Mouse (Mus musculus): ENCODE results near the gene Npnt. TPM values are rescaled to one million over a fixed set of nuclear protein-coding genes. Genes with fewer than 3 reads are reported as not detected.
A peak's percentile ranks its signal among the peaks of the same experiment; 100 is the strongest.

Npnt gene
- polyA plus RNA-seq, 1 experiment from 2014 or later, result 7.0 TPM

DNA sequence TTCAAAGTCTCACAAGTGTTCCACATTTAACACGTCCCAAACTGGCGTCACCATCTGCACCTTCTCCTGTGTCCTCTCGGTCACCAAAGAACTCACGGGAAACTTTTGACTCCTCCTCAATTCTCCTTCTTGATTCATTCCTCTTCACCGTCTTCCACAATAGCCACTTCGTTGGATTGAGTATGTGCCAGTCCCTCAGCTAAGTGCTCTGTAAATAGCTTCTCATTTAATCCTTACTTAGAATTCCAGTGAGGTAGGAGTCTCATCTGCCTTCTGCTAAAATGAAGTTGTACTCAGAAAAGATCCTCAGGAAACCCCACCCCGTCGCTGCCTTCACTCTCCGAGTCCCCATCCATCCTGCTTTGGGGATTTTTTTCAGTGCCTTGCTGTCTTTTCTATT is 21.9 kb downstream of the Npnt start:
- Histone ChIP-seq H3K9ac (no peak overlapping the region), H3K4me2 (no peak overlapping the region), H3K27ac (replicated peaks) (no peak overlapping the region), H3K4me3 (no peak overlapping the region), H3K27me3 (no peaks in the 10 kb centered on the region), H3K36me3 (no peaks in the 10 kb centered on the region), H3K4me1 (replicated peaks) (no peaks in the 10 kb centered on the region), H3K9me3 (no peaks in the 10 kb centered on the region)
- 89% methylated on average over 9 of the region's 9 CpGs for whole genome bisulfite sequencing
- no peak for ATAC-seq (ENCODE audit: low read depth)

DNA sequence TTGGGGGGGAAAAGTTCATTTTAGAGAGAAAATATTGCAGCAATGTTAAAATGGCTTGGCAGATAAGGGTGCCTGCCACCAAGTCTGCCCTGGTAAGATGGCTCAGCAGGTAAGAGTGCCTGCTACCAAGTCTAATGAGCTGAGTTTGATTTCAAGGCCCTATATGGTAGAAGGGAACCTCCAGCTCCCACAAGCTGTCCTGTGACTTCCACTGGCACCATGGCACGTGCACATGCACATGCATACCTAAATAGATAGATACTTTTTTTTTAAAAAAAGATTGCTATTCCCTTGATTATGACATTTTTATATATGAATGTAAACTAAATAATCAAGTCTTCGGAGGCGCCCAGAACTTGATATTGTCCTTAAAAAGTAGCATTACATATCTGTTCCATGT is 30.3 kb downstream of the Npnt start:
- no peaks in the 10 kb centered on the region for H3K4me1 ChIP-seq (replicated peaks)
- no peak overlapping the region for H3K4me3 ChIP-seq
- no peak overlapping the region for H3K27ac ChIP-seq (replicated peaks)
- H3K9me3 ChIP-seq, result no peaks in the 10 kb centered on the region
- no peaks in the 10 kb centered on the region for H3K27me3 ChIP-seq
- H3K36me3 ChIP-seq, result no peaks in the 10 kb centered on the region
- 95% methylated on average over 3 of the region's 3 CpGs for WGBS
- H3K4me2 ChIP-seq, result no peak overlapping the region
- no peak for ATAC-seq (ENCODE audit: low read depth)
- H3K9ac ChIP-seq, result no peak overlapping the region

DNA sequence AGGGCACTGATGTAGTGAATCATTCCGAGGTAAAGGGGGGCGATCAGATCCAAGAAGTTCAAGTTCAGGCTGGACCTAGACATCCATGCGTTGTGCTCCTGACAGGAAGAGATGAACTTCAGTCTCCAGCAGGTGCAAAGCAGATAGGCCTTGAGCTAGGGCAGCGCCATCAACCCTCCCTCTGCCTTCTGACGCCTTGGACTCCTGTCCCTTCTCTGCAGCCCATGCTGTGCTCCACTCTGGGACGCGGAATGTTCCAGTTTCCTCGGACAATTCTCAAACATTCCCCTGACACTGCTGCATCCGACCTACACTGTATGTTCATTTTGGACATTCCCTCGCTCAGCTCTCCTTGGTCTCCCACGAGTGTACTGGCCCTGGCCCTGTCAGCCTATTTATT is 30.9 kb downstream of the Npnt start:
- no peak overlapping the region for H3K4me2 ChIP-seq
- H3K9me3 ChIP-seq, result no peaks in the 10 kb centered on the region
- no peak overlapping the region for H3K27ac ChIP-seq (replicated peaks)
- H3K27me3 ChIP-seq, result no peaks in the 10 kb centered on the region
- H3K4me1 ChIP-seq (replicated peaks), result no peaks in the 10 kb centered on the region
- H3K36me3 ChIP-seq, result no peaks in the 10 kb centered on the region
- no peak overlapping the region for H3K9ac ChIP-seq
- no peak overlapping the region for H3K4me3 ChIP-seq
- ATAC-seq (ENCODE audit: low read depth), result no peak
- WGBS, result 88% methylated on average over 11 of the region's 11 CpGs

DNA sequence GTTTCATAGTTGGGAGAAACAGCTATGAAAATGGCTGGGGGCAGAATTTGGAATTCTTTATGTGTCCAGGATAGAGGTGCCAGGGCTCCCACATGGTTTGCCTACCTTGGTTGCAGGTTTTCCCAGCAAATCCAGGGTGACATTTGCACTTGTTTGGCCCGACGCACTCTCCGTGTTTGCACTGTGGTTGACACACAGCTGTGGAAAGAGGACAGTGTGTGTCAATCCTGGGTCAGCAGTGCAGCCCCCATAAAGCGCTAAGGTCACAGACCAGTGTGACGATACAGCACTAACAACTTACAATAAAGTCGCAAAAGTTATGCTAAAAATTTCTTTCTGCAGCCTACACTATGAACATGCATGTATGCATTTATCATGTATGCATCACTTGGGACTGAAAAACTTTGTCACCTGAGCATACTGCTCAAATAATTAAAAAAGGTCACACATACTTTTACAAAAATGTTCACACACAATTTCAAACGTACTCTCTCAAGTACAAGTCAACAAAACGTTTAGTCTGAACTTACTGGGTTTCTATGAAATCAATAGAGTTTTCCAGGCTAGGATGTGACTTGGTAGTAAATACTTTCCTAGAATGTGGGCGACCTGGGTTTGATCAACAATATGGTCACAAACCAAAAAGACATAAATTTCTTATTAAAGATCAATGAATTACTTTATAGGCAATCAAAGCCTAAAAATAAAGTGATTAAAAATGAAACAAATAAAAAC is 32.6 kb downstream of the Npnt start:
- 89% methylated on average over 9 of the region's 9 CpGs for WGBS

DNA sequence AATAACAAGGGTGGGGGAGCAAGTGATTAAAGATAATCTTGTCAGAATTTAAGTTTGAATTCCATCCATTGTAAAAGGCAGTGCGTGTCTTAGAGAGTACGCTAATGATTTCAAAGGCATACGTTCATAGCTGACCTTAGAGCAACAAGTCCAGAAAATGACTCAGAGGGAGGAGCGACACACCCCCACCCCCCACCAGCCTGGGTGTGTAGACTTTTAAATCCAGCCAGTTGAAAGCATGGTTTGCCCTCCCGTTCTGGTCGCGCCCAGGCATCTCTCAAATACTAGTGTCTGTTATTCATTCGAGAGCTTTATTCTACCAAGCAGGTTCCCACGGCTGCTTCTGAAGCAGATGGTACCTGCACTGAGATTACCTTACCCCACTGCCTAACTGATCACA is 34.4 kb downstream of the Npnt start:
- WGBS, result 86% methylated on average over 9 of the region's 9 CpGs
- ATAC-seq (ENCODE audit: low read depth), result no peak
- Histone ChIP-seq H3K9me3 (no peaks in the 10 kb centered on the region), H3K4me2 (no peak overlapping the region), H3K4me1 (replicated peaks) (no peaks in the 10 kb centered on the region), H3K4me3 (no peak overlapping the region), H3K36me3 (no peaks in the 10 kb centered on the region), H3K27ac (replicated peaks) (no peak overlapping the region), H3K27me3 (no peaks in the 10 kb centered on the region), H3K9ac (no peak overlapping the region)

More for the DNA sequence above, 32.6 kb downstream of the Npnt start:
- no peak overlapping the region for H3K4me2 ChIP-seq
- H3K27ac ChIP-seq (replicated peaks), result no peak overlapping the region
- no peaks in the 10 kb centered on the region for H3K27me3 ChIP-seq
- no peaks in the 10 kb centered on the region for H3K36me3 ChIP-seq
- H3K4me1 ChIP-seq (replicated peaks), result no peaks in the 10 kb centered on the region
- ATAC-seq (ENCODE audit: low read depth), result no peak
- H3K9ac ChIP-seq, result no peak overlapping the region
- no peaks in the 10 kb centered on the region for H3K9me3 ChIP-seq
- no peak overlapping the region for H3K4me3 ChIP-seq

DNA sequence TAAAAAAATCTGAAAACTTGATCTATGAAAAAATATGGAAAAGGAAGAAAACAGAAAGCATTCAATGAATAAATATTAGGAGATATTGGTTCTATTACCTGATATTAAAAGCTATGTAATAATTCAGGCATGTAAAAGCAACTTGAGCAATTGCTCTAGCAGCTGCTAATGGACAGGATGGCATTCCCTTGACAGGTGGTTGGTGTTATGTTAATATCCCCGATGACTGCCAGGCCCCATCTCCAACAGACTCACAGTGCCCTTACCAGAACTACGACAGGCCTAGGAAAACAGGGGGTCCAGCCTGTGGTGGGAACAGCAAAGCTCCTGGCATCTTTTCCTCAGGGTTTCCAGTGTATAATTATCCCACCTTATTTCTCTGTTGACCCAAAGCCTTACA is 37.7 kb downstream of the Npnt start:
- no peak for ATAC-seq (ENCODE audit: low read depth)
- 70% methylated on average over 2 of the region's 2 CpGs for WGBS

DNA sequence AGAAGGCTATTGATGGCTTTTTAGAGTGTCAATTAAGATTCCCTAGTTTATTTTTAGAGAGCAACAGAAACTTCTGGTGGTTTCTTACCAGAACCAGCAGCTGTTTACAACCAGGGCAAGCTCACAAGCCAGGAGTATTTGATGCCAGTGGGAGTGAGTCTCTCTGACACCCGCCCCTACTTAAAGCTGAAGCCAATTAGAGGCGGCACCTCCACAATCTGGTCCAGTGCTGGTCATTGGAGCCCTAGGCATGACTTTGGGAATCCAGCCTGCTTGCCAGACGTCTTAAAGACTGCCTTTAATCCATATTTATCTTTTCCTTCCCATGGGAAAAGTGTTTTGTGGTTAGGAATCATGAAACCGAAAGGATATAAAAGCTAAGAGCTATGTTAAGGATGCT is 38.4 kb downstream of the Npnt start:
- Histone ChIP-seq H3K4me3 (no peak overlapping the region), H3K9me3 (no peaks in the 10 kb centered on the region), H3K4me2 (no peak overlapping the region), H3K9ac (no peak overlapping the region), H3K27me3 (no peaks in the 10 kb centered on the region), H3K36me3 (no peaks in the 10 kb centered on the region), H3K27ac (replicated peaks) (no peak overlapping the region), H3K4me1 (replicated peaks) (peaks cover 5% of the 10 kb centered on the region; the same call in 1 of the 2 replicates)
- 63% methylated on average over 4 of the region's 4 CpGs for WGBS
- no peak for ATAC-seq (ENCODE audit: low read depth)

More for the DNA sequence above, 37.7 kb downstream of the Npnt start:
- Histone ChIP-seq H3K4me1 (replicated peaks) (peaks cover 5% of the 10 kb centered on the region; the same call in 1 of the 2 replicates), H3K4me2 (no peak overlapping the region), H3K27me3 (no peaks in the 10 kb centered on the region), H3K27ac (replicated peaks) (no peak overlapping the region), H3K36me3 (no peaks in the 10 kb centered on the region), H3K9me3 (no peaks in the 10 kb centered on the region), H3K4me3 (no peak overlapping the region), H3K9ac (no peak overlapping the region)

DNA sequence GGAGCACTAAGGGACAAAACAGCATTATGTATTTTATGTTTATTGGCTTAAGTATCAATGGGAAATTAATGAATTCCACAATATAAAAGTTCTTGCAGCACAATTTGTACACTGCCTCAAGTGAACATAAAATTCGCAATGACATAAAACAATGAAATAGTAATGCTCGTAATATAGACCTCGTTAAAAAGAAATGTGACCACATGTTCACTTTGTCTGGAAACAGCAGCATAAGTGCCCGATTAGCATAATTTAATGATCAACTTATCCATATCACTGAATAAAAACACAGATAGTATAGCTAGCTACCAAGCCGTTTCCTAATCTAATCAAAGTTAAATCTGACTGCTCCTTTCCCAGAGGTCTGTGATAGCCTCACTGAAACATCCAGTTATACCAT is 39.4 kb downstream of the Npnt start:
- Histone ChIP-seq H3K9ac (no peak overlapping the region), H3K4me3 (no peak overlapping the region), H3K36me3 (no peaks in the 10 kb centered on the region), H3K4me2 (no peak overlapping the region), H3K9me3 (no peaks in the 10 kb centered on the region), H3K4me1 (replicated peaks) (peaks cover 5% of the 10 kb centered on the region; the same call in 1 of the 2 replicates), H3K27ac (replicated peaks) (no peak overlapping the region), H3K27me3 (no peaks in the 10 kb centered on the region)
- peak; percentile 36; the same call in 1 of the 2 replicates for ATAC-seq (ENCODE audit: low read depth)
- WGBS, result 76% methylated on average over 5 of the region's 5 CpGs

DNA sequence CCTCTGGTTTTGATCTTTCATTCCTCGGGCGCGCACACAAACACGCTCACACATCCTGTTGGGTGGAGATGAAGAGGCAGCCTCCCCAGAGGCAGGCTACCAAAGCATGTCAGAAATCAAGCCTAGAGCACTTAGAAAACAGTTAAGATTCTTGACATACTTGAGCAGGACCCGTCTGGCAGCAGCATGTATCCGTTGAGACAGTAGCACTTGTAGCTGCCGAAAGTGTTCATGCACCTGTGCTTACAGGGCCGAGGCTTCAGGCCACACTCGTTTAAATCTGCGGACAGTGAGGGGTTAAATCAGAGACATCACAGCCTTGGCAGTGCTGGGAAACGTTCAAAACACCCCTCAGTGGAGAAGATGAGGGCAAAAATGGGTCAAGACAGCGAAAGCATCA is 40.4 kb downstream of the Npnt start:
- no peak for ATAC-seq (ENCODE audit: low read depth)

DNA sequence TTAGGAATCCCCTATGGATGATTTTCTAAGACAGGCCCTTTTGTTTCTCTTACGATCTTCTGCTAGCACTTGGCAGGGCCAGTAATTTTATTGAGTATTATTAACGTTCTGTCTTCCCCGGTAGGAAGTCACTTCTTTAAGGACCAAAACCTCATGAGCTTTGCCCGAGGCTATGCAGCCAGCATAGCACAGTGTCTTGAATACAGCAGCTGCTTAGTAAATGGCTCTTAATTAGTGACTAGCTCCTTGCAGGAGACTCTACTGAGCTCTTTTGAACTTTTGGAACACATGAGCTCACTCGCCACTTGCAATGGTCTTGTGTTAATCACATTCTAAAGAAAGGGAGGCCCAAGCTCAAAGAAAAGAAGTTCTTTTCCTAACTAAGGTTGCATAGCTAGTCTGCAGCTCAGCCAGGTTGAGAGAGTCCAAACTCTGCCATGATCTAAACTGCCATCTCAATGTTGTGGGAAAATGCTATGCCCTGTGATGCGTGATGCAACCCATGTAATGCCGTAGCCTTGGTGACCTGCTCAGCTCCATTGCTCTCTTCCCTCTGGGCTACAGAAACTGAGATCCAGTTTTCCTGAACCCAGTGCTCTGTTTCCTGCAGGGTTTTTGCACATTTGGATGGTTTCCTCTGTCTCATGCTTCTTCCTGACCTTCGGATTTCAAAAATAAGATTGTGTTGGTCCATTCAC is 42.4 kb downstream of the Npnt start:
- no peak for ATAC-seq (ENCODE audit: low read depth)
- Histone ChIP-seq H3K9ac (no peak overlapping the region), H3K4me2 (no peak overlapping the region), H3K27me3 (no peaks in the 10 kb centered on the region), H3K36me3 (no peaks in the 10 kb centered on the region), H3K4me1 (replicated peaks) (peaks cover 5% of the 10 kb centered on the region; the same call in 1 of the 2 replicates), H3K4me3 (no peak overlapping the region), H3K27ac (replicated peaks) (no peak overlapping the region), H3K9me3 (no peaks in the 10 kb centered on the region)
- WGBS, result 73% methylated on average over 8 of the region's 8 CpGs

More for the DNA sequence above, 40.4 kb downstream of the Npnt start:
- Histone ChIP-seq H3K4me2 (no peak overlapping the region), H3K4me1 (replicated peaks) (peaks cover 5% of the 10 kb centered on the region; the same call in 1 of the 2 replicates), H3K9ac (no peak overlapping the region), H3K36me3 (no peaks in the 10 kb centered on the region), H3K4me3 (no peak overlapping the region), H3K27ac (replicated peaks) (no peak overlapping the region), H3K9me3 (no peaks in the 10 kb centered on the region), H3K27me3 (no peaks in the 10 kb centered on the region)
- 73% methylated on average over 12 of the region's 12 CpGs for WGBS

DNA sequence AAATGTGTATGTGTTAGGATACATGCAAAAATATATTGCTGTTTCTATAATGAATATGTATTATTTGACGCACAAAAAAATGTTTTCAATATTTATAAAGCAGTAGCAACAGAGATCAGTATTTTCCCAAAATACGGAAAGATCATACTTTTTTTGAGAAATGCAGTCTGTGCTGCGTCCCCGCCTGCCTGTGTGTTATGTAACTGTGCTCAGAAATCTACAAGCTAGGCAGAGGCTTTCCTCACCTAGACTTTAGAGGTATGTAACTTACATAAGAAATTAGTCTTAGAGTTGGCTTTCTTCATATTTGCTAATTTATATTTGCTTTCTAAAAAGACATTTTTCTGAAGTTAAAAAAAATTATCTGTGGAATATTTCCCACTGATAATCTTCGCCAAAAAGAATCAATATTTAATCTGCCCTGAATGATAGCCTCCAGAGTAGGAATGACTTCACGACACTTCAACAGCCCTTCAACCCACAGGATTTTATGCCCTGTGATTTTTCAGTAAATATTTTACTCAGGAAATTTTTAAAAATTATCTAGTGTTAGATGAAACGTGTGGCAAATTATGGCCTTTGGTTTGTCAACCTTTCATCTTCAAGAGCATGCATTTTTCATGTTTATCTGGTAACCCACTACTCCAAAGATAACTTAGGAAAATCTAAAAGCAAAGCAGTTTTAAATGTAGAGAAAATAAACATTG is 44.7 kb downstream of the Npnt start:
- no peaks in the 10 kb centered on the region for H3K9me3 ChIP-seq
- WGBS, result 90% methylated on average over 7 of the region's 7 CpGs
- H3K36me3 ChIP-seq, result no peaks in the 10 kb centered on the region
- no peak overlapping the region for H3K4me3 ChIP-seq
- H3K27me3 ChIP-seq, result no peaks in the 10 kb centered on the region
- H3K9ac ChIP-seq, result no peak overlapping the region
- ATAC-seq (ENCODE audit: low read depth), result no peak
- H3K27ac ChIP-seq (replicated peaks), result no peak overlapping the region
- peaks cover 5% of the 10 kb centered on the region; the same call in 1 of the 2 replicates for H3K4me1 ChIP-seq (replicated peaks)
- no peak overlapping the region for H3K4me2 ChIP-seq

DNA sequence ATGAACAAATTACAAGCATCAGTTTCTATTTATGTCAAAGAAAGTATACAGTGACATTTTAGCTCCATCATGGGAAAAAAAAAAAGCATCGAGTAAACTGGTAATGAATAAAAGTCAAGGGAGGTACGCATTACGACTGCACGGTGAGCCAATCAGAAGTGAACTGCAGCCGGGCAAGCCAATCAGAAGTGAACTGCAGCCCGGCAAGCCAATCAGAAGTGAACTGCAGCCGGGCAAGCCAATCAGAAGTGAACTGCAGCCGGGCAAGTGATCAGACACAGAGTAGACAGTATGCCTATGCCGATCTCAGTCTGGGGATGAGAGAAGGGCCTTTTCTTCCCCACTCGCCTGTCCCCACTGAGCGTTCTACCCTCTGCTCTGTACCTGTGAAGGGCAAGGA is 46.7 kb downstream of the Npnt start:
- H3K36me3 ChIP-seq, result no peaks in the 10 kb centered on the region
- no peak overlapping the region for H3K27ac ChIP-seq (replicated peaks)
- 94% methylated on average over 11 of the region's 11 CpGs for WGBS
- H3K9ac ChIP-seq, result no peak overlapping the region
- no peak overlapping the region for H3K4me2 ChIP-seq
- no peaks in the 10 kb centered on the region for H3K27me3 ChIP-seq
- no peaks in the 10 kb centered on the region for H3K9me3 ChIP-seq
- ATAC-seq (ENCODE audit: low read depth), result no peak
- no peaks in the 10 kb centered on the region for H3K4me1 ChIP-seq (replicated peaks)
- no peak overlapping the region for H3K4me3 ChIP-seq
